In genomic region chr12:78170178-78170577, GRCm38 (mm10) we compare ENCODE assay signal across 26 mouse cellular contexts. TPM values are rescaled to one million over a fixed set of nuclear protein-coding genes. Genes with fewer than 3 reads are reported as not detected.
"Had no signal": no experiment of that assay in that cellular context is flagged by ENCODE, and none has a peak within 500 bp of the region (broad histone marks: within the 10 kb centered on the region; RNA-seq: fewer than 3 reads in every experiment).

No protein-coding gene starts in this region.

- H3K4me2 ChIP-seq: lung, embryonic 14.5 days; midbrain, embryonic 12.5 days; neural tube, embryonic 13.5 days; neural tube, embryonic 15.5 days had no signal

- H3K9ac ChIP-seq: lung, embryonic 14.5 days; midbrain, embryonic 12.5 days; neural tube, embryonic 13.5 days; neural tube, embryonic 15.5 days had no signal

- H3K9me3 ChIP-seq: midbrain, embryonic 10.5 days; midbrain, embryonic 12.5 days; neural tube, embryonic 13.5 days; neural tube, embryonic 15.5 days had no signal

- H3K36me3 ChIP-seq: midbrain, embryonic 10.5 days; midbrain, embryonic 12.5 days; neural tube, embryonic 13.5 days; neural tube, embryonic 15.5 days had no signal

- H3K27me3 ChIP-seq: midbrain, embryonic 12.5 days; neural tube, embryonic 13.5 days; neural tube, embryonic 15.5 days had no signal

- ATAC-seq: midbrain, embryonic 16.5 days had no signal

- H3K27ac ChIP-seq: midbrain, embryonic 10.5 days; midbrain, embryonic 12.5 days; neural tube, embryonic 13.5 days; neural tube, embryonic 15.5 days had no signal

- H3K4me1 ChIP-seq: midbrain, embryonic 10.5 days; midbrain, embryonic 12.5 days; neural tube, embryonic 13.5 days; neural tube, embryonic 15.5 days had no signal

- DNase-seq: lung, adult 18-20 months; lung, embryonic 14.5 days; lung, postnatal 10 days; lung, postnatal 4 days; midbrain, embryonic 14.5 days; retina, postnatal 1 day; right cerebral cortex, adult 18-20 months; right cerebral cortex, postnatal 25 days; right cerebral cortex, postnatal 4 days; spleen, adult 18-20 months; thymus, adult 18-20 months; thymus, postnatal 14 days; thymus, postnatal 36 days had no signal

- H3K4me3 ChIP-seq: midbrain, embryonic 10.5 days; midbrain, embryonic 12.5 days; myocyte; neural tube, embryonic 13.5 days; neural tube, embryonic 15.5 days had no signal

RNA-seq across cellular contexts. Expression of gene Gm6657, which starts 23.9 kb away (rescaled TPM):
- total RNA-seq: megakaryocyte-erythroid progenitor cell, adult 5-6 weeks had no signal
- polyA plus RNA-seq: lung, embryonic 14.5 days; lung, embryonic 16.5 days; midbrain, embryonic 10.5 days; midbrain, embryonic 12.5 days; midbrain, embryonic 14.5 days; midbrain, embryonic 16.5 days; myocyte; neural tube, embryonic 11.5 days; neural tube, embryonic 13.5 days; neural tube, embryonic 15.5 days; small intestine, adult 2 months; stomach, embryonic 14.5 days; stomach, embryonic 16.5 days; thymus, postnatal 0 days had no signal
